Mouse (Mus musculus) kidney, embryonic 14.5 days (tissue): ENCODE results near the gene Rab40c. TPM values are rescaled to one million over a fixed set of nuclear protein-coding genes. Genes with fewer than 3 reads are reported as not detected.

Experiments used
- ATAC-seq: fragments of 200-750 bp; cut with Nextera tagmentation; 2 replicates; pipeline ENCODE4 v1.8.0; 2017; ENCODE audit warnings: moderate number of reproducible peaks, mild to moderate bottlenecking, moderate TSS enrichment, moderate library complexity; ENCODE audit not compliant: low FRiP score, low TSS enrichment
- H3K27ac ChIP-seq: fragments of 300-500 bp; sonication (generic); 2 replicates; pipeline ENCODE4 v1.5.1; 2014; ENCODE audit warnings: low read depth, mild to moderate bottlenecking, low read length, moderate library complexity, mixed read lengths
- H3K27me3 ChIP-seq: fragments of 300-500 bp; sonication (generic); 2 replicates; pipeline ENCODE4 v1.6.1; 2014; ENCODE audit warnings: mild to moderate bottlenecking, low read length; ENCODE audit not compliant: control insufficient read depth, insufficient read depth
- H3K36me3 ChIP-seq: fragments of 300-500 bp; sonication (generic); 2 replicates; pipeline ENCODE4 v1.6.1; 2014; ENCODE audit warnings: low read length, mixed read lengths; ENCODE audit not compliant: control insufficient read depth, insufficient read depth
- H3K4me1 ChIP-seq: fragments of 300-500 bp; sonication (generic); 2 replicates; pipeline ENCODE4 v1.6.1; 2014; ENCODE audit warnings: low read length, mixed read lengths; ENCODE audit not compliant: control insufficient read depth, insufficient read depth
- H3K4me2 ChIP-seq: fragments of 300-500 bp; sonication (generic); replicated peaks from 2 replicates; pipeline ENCODE4 v1.6.1; 2014; ENCODE audit warnings: low read depth, mild to moderate bottlenecking, low read length
- H3K4me3 ChIP-seq: fragments of 300-500 bp; sonication (generic); 2 replicates; pipeline ENCODE4 v1.5.1; 2014; ENCODE audit warnings: mild to moderate bottlenecking, low read length
- H3K9ac ChIP-seq: fragments of 300-500 bp; sonication (generic); 2 replicates; pipeline ENCODE4 v1.6.1; 2014; ENCODE audit warnings: low read depth, mild to moderate bottlenecking, low read length, moderate library complexity
- H3K9me3 ChIP-seq: fragments of 300-500 bp; sonication (generic); 2 replicates; pipeline ENCODE4 v1.6.1; 2016; ENCODE audit warnings: low read length; ENCODE audit not compliant: control insufficient read depth
- WGBS: fragments of 180-500 bp; shearing (Covaris S2); extraction: QIAGEN DNeasy Blood & Tissue Kit; methylation state at CpG from one replicate; pipeline ENCODE4 v1.1.7; 2014; 5-methylcytosine and 5-hydroxymethylcytosine counted together
- polyA plus RNA-seq: library from polyadenylated mRNA; unstranded; fragments of >200 nt; fragmentation: Nextera tagmentation; extraction: Ambion mirVana; gene quantifications from 2 replicates; pipeline ENCODE4 v1.2.1, GENCODE M21; 2014

Rab40c gene
- 17.2 and 20.4 TPM in 2 replicates for polyA plus RNA-seq

GRCm38 (mm10) chr17:25919144-25919785 is at the start of gene Rab40c:
TSS of gene Rab40c (minus strand) at chr17:25919727.
- H3K27me3 ChIP-seq, result no peaks in the 10 kb centered on the region
- peak within 1 kb of the TSS; percentile 87 for H3K27ac ChIP-seq

GRCm38 (mm10) chr17:25968176-25968575 is 48.6 kb upstream of the Rab40c start:
- Histone ChIP-seq H3K4me3 (no peak overlapping the region), H3K4me2 (no peak overlapping the region), H3K4me1 (0 out of 2 replicates have a peak, but pooled peaks cover 10% of the 10 kb centered on the region), H3K27me3 (no peaks in the 10 kb centered on the region), H3K27ac (no peak overlapping the region), H3K9ac (no peak overlapping the region), H3K36me3 (peaks cover 10% of the 10 kb centered on the region), H3K9me3 (no peaks in the 10 kb centered on the region)
- 68% methylated on average over 1 of the region's 1 CpGs for WGBS
- ATAC-seq, result no peak

More at GRCm38 (mm10) chr17:25919144-25919785, at the start of gene Rab40c:
- Histone ChIP-seq H3K4me2 (peak within 1 kb of the TSS; percentile 64), H3K4me3 (peak within 1 kb of the TSS; percentile 97), H3K9me3 (no peaks in the 10 kb centered on the region), H3K36me3 (peaks cover 8% of the 10 kb centered on the region; the same call in 1 of the 2 replicates), H3K4me1 (peaks cover 13% of the 10 kb centered on the region), H3K9ac (peak within 1 kb of the TSS; percentile 90)
- under 1% methylated on average over 54 of the region's 78 CpGs for whole genome bisulfite sequencing
- ATAC-seq, result peak; percentile 4; the same call in 1 of the 2 replicates

- no peak overlapping the region for H3K4me3 ChIP-seq
- WGBS, result 39% methylated on average over 3 of the region's 3 CpGs
- no peaks in the 10 kb centered on the region for H3K9me3 ChIP-seq
- H3K27me3 ChIP-seq, result no peaks in the 10 kb centered on the region
- H3K27ac ChIP-seq, result no peak overlapping the region
- H3K36me3 ChIP-seq, result peaks cover 10% of the 10 kb centered on the region
- no peak overlapping the region for H3K4me2 ChIP-seq
- no peak overlapping the region for H3K9ac ChIP-seq
- no peak for ATAC-seq
- 0 out of 2 replicates have a peak, but pooled peaks cover 10% of the 10 kb centered on the region for H3K4me1 ChIP-seq
These were observed 48.1 kb upstream of the Rab40c start for GRCm38 (mm10) chr17:25967652-25968051.

GRCm38 (mm10) chr17:25964271-25964670 is 44.7 kb upstream of the Rab40c start:
- ATAC-seq, result no peak
- Histone ChIP-seq H3K4me3 (no peak overlapping the region), H3K9me3 (no peaks in the 10 kb centered on the region), H3K36me3 (peaks cover 25% of the 10 kb centered on the region), H3K27me3 (no peaks in the 10 kb centered on the region), H3K4me1 (0 out of 2 replicates have a peak, but pooled peaks cover 10% of the 10 kb centered on the region), H3K9ac (no peak overlapping the region), H3K4me2 (no peak overlapping the region), H3K27ac (no peak overlapping the region)
- 86% methylated on average over 7 of the region's 7 CpGs for WGBS

GRCm38 (mm10) chr17:25962413-25962905 is 42.9 kb upstream of the Rab40c start:
- Histone ChIP-seq H3K4me2 (no peak overlapping the region), H3K36me3 (peaks cover 42% of the 10 kb centered on the region), H3K27me3 (no peaks in the 10 kb centered on the region), H3K4me1 (0 out of 2 replicates have a peak, but pooled peaks cover 3% of the 10 kb centered on the region), H3K4me3 (no peak overlapping the region), H3K9ac (no peak overlapping the region), H3K27ac (no peak overlapping the region), H3K9me3 (no peaks in the 10 kb centered on the region)
- 90% methylated on average over 7 of the region's 7 CpGs for WGBS
- no peak for ATAC-seq

- no peak for ATAC-seq
- peaks cover 41% of the 10 kb centered on the region for H3K36me3 ChIP-seq
- WGBS, result 95% methylated on average over 5 of the region's 5 CpGs
These were observed 42.0 kb upstream of the Rab40c start for GRCm38 (mm10) chr17:25961566-25961965.

GRCm38 (mm10) chr17:25959630-25960467 is 40.3 kb upstream of the Rab40c start:
- no peaks in the 10 kb centered on the region for H3K4me1 ChIP-seq
- H3K9me3 ChIP-seq, result no peaks in the 10 kb centered on the region
- H3K27me3 ChIP-seq, result no peaks in the 10 kb centered on the region
- no peak overlapping the region for H3K9ac ChIP-seq
- no peak overlapping the region for H3K4me3 ChIP-seq
- peaks cover 39% of the 10 kb centered on the region for H3K36me3 ChIP-seq
- 91% methylated on average over 23 of the region's 23 CpGs for WGBS
- H3K27ac ChIP-seq, result no peak overlapping the region
- ATAC-seq, result no peak
- no peak overlapping the region for H3K4me2 ChIP-seq

More at GRCm38 (mm10) chr17:25961566-25961965, 42.0 kb upstream of the Rab40c start:
- Histone ChIP-seq H3K4me3 (no peak overlapping the region), H3K9ac (no peak overlapping the region), H3K27ac (no peak overlapping the region), H3K4me2 (no peak overlapping the region), H3K27me3 (no peaks in the 10 kb centered on the region), H3K9me3 (no peaks in the 10 kb centered on the region), H3K4me1 (no peaks in the 10 kb centered on the region)

GRCm38 (mm10) chr17:25958771-25959494 is 39.4 kb upstream of the Rab40c start:
- Histone ChIP-seq H3K36me3 (peaks cover 36% of the 10 kb centered on the region), H3K9ac (no peak overlapping the region), H3K27ac (no peak overlapping the region), H3K27me3 (no peaks in the 10 kb centered on the region), H3K4me1 (no peaks in the 10 kb centered on the region), H3K4me2 (no peak overlapping the region), H3K9me3 (no peaks in the 10 kb centered on the region), H3K4me3 (no peak overlapping the region)
- WGBS, result 96% methylated on average over 11 of the region's 11 CpGs
- no peak for ATAC-seq
